Mouse (Mus musculus) bone marrow macrophage, adult 2 months (primary cell): Measurements from ENCODE around the gene Smim12.

ENCODE experiments used
- CTCF ChIP-seq: IDR thresholded peaks from 2 replicates; pipeline ENCODE4 v1.5.1; 2012; ENCODE audit warnings: low read depth, mild to moderate bottlenecking, low read length, moderate library complexity
- POLR2A ChIP-seq: IDR thresholded peaks from 2 replicates; pipeline ENCODE4 v1.6.1; 2012; ENCODE audit warnings: mild to moderate bottlenecking, low read depth, low read length, borderline replicate concordance

DNA sequence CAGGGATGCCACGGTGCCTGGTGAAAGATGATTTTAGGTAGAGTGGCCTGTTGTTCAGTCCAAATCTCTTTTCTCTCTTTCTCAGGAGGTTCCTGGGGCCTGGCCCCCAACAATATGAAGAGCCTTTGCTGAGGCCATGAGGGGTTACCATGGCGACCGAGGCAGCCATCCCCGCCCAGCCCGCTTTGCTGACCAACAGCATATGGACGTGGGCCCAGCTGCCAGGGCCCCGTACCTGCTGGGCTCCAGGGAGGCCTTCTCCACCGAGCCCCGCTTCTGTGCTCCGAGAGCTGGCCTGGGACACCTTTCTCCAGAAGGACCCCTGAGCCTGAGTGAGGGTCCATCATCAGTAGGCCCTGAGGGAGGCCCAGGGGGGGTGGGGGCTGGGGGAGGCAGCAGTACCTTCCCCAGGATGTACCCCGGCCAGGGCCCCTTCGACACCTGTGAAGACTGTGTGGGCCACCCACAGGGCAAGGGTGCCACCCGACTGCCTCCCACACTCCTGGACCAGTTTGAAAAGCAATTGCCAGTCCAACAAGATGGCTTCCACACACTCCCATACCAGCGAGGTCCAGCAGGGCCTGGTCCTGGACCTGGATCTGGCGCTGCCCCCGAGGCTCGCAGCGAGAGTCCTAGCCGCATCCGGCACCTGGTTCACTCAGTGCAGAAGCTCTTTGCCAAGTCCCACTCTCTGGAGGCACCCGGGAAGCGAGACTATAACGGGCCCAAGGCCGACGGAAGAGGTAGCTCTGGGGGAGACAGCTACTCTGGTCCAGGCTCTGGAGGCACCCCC lies 48.9 kb upstream of the Smim12 start:
- TF ChIP-seq CTCF (no peak), POLR2A (no peak)
